Mouse (Mus musculus) lung, adult 10 weeks (tissue): ENCODE data around the gene Ssxa1. TPM values are rescaled to one million over a fixed set of nuclear protein-coding genes. Genes with fewer than 3 reads are reported as not detected.

ENCODE experiments used
- polyA plus RNA-seq: library from polyadenylated mRNA; stranded (reverse); fragments of 350-450 nt; fragmentation: Illumina TruSeq; extraction: RNeasy Lipid Tissue Mini Kit (QIAGEN cat#74804); gene quantifications from one replicate; pipeline ENCODE4 v1.2.3, GENCODE M21; 2014; ENCODE audit warnings: low read depth, low replicate concordance; ENCODE audit not compliant: insufficient read depth

The Ssxa1 gene
- polyA plus RNA-seq: not detected

GRCm38 (mm10) chrX:21115520-21115919 lies at the start of gene Ssxa1:
TSS of gene Ssxa1 (plus strand) at chrX:21115820.

GRCm38 (mm10) chrX:21068106-21068505 lies 47.5 kb upstream of the Ssxa1 start, which contains the start of gene Spaca5:
TSS of gene Spaca5 (plus strand) at chrX:21068406.

DNA sequence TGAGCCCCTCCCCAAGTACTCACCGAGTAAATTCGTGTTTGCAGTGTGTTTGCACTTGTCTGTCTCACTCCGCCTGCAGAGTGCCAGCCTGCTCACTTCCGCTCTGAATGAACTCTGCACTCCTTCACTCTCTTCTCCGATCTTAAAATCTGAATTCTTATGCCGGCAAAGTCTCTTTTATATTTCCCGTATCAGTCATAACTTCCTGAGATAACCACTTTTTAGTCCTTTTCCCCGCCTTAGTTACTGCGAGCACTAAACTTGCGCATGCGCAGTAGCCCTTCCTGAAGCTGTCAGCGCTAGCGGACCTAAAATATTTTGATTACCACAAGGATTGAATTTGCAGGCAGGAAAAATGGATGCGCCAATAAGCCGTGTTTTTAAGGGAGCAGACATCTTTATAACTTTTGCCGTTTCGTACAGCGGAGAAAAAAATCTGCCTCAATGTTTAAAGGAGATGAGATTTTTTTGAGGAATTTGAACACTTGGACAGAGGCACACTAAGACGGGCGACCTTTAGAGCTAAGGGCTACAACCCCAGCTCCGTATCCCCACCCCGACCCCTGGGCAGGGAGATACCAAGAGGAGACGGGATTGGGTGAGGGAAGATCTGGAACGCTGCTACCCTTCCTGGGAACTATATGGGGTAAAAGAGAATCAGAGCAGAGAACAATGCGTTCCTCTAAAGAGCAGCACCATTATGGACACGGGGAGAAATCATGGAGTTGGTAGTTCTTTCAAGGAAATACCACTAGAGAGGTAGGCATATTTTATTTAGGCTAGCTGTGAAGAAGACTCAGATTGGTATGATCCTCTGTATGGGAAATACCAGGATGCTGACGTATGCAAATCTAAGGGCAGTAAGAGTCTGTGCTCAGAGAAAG lies 26.4 kb upstream of the Ssxa1 start, which contains the start of gene Zfp300:
Gene Zfp300, minus strand, starts transcription at position 545 of the 884 bp plus-strand sequence.

Other genes with a start within 250 kb of the Ssxa1 start
- gene Timp1, start 245.7 kb upstream of the Ssxa1 start, polyA plus RNA-seq: 19.8 TPM
- gene Syn1, start 194.8 kb upstream of the Ssxa1 start, polyA plus RNA-seq: 0.33 TPM
- 32.9 TPM for gene Cfp, start 184.3 kb upstream of the Ssxa1 start, polyA plus RNA-seq
- 3.6 TPM for gene Elk1, start 165.2 kb upstream of the Ssxa1 start, polyA plus RNA-seq
- gene Uxt, start 153.8 kb upstream of the Ssxa1 start, polyA plus RNA-seq: 43.8 TPM
- gene Zfp182, start 53.5 kb upstream of the Ssxa1 start, polyA plus RNA-seq: 2.5 TPM
- not detected for gene Spaca5, start 47.4 kb upstream of the Ssxa1 start, polyA plus RNA-seq
- gene Zfp300, start 26.3 kb upstream of the Ssxa1 start, polyA plus RNA-seq: 0.39 TPM
- gene Gm21876, start 59.8 kb downstream of the Ssxa1 start, polyA plus RNA-seq: not detected